Mouse (Mus musculus) cerebellum, adult 2 months (tissue): ENCODE measurements at regions not wholly inside any gene's neighbourhood (a gene's known extent, or its start where the extent isn't known, plus 50 kb on each side); places are given as distances from the start of the nearest gene placed in this dataset.

Experiments used
- CTCF ChIP-seq: fragments of 200-500 bp; IDR thresholded peaks from 2 replicates; pipeline ENCODE4 v1.5.1; 2011; ENCODE audit warnings: low read depth, mild to moderate bottlenecking, control low read depth, low read length, moderate library complexity, borderline replicate concordance; ENCODE audit not compliant: insufficient read depth
- POLR2A ChIP-seq: fragments of 200-500 bp; IDR thresholded peaks from 2 replicates; pipeline ENCODE4 v1.6.1; 2011; ENCODE audit warnings: low read length, control low read depth, borderline replicate concordance; ENCODE audit not compliant: insufficient read depth

DNA sequence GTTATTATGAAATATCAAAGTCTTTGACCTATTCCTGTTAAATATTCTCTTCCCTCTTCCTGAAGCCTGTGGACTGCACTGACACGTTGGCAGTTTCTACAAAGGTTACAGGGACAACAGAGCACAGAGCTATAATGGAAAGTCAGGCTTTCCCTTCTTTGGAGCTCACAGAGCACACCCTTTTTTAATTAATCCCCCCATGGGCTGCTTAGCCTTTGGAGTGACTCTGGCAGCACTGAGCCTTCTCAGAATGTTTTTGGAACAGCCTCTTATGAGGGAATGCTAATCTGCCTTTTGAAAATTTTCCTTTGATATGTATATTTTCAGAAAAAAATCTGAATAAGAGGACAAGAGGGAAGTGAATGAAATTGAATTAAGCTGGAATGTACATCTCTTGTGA is 441.6 kb downstream of the Dnah5 start:
- TF ChIP-seq POLR2A = no peak
- TF ChIP-seq CTCF = no peak
